Mouse (Mus musculus) heart, embryonic 11.5 days (tissue): ENCODE measurements around the gene Zfp385a. TPM values are rescaled to one million over a fixed set of nuclear protein-coding genes. Genes with fewer than 3 reads are reported as not detected.
"Not testable (repeated sequence)": the region's sequence is repeated elsewhere in the genome, so short reads cannot be mapped to it uniquely, and the experiment has no call there.

Experiments used
- ATAC-seq: fragments of 200-750 bp; cut with Nextera tagmentation; replicated peaks from 2 replicates; pipeline ENCODE4 v1.8.0; 2017; ENCODE audit warnings: moderate library complexity; ENCODE audit not compliant: insufficient number of reproducible peaks, low FRiP score, low TSS enrichment
- H3K27ac ChIP-seq: fragments of 300-500 bp; sonication (generic); 2 replicates; pipeline ENCODE4 v1.5.1; 2014; ENCODE audit warnings: mild to moderate bottlenecking, low read depth, low read length
- H3K27me3 ChIP-seq: fragments of 300-500 bp; sonication (generic); 2 replicates; pipeline ENCODE4 v1.6.1; 2014; ENCODE audit warnings: mild to moderate bottlenecking, low read length, mixed read lengths; ENCODE audit not compliant: control insufficient read depth, insufficient read depth
- H3K36me3 ChIP-seq: fragments of 300-500 bp; sonication (generic); 2 replicates; pipeline ENCODE4 v1.6.1; 2014; ENCODE audit warnings: mild to moderate bottlenecking, low read length, moderate library complexity, mixed read lengths; ENCODE audit not compliant: control insufficient read depth, insufficient read depth
- H3K4me1 ChIP-seq: fragments of 300-500 bp; sonication (generic); 2 replicates; pipeline ENCODE4 v1.6.1; 2014; ENCODE audit warnings: low read length; ENCODE audit not compliant: control insufficient read depth, insufficient read depth
- H3K4me2 ChIP-seq: fragments of 300-500 bp; sonication (generic); 2 replicates; pipeline ENCODE4 v1.6.1; 2014; ENCODE audit warnings: mild to moderate bottlenecking, moderate library complexity
- H3K4me3 ChIP-seq: fragments of 300-500 bp; sonication (generic); 2 replicates; pipeline ENCODE4 v1.5.1; 2014; ENCODE audit warnings: low read depth, low read length
- H3K9ac ChIP-seq: fragments of 300-500 bp; sonication (generic); 2 replicates; pipeline ENCODE4 v1.6.1; 2014; ENCODE audit warnings: mild to moderate bottlenecking, low read depth, low read length, moderate library complexity
- H3K9me3 ChIP-seq: fragments of 300-500 bp; sonication (generic); replicated peaks from 2 replicates; pipeline ENCODE4 v1.6.1; 2016; ENCODE audit warnings: low read length; ENCODE audit not compliant: control insufficient read depth
- WGBS: fragments of 180-500 bp; shearing (Covaris S2); extraction: QIAGEN DNeasy Blood & Tissue Kit; methylation state at CpG from one replicate; pipeline ENCODE4 v1.1.7; 2014; ENCODE audit not compliant: insufficient replicate concordance; 5-methylcytosine and 5-hydroxymethylcytosine counted together
- microRNA counts: library from miRNA; unstranded; fragments of <30 nt; microRNA quantifications from one replicate; lab custom pipeline; 2015
- microRNA-seq: library from miRNA; unstranded; fragments of <30 nt; microRNA quantifications from one replicate; pipeline ENCODE4, GENCODE M21; 2016; ENCODE audit warnings: borderline number of aligned reads
- polyA plus RNA-seq: library from polyadenylated mRNA; unstranded; fragments of >200 nt; fragmentation: Nextera tagmentation; extraction: Ambion mirVana; gene quantifications from 2 replicates; pipeline ENCODE4 v1.2.1, GENCODE M21; 2014

The Zfp385a gene
- polyA plus RNA-seq, 1 experiment from 2014 or later: 11.6 TPM

DNA sequence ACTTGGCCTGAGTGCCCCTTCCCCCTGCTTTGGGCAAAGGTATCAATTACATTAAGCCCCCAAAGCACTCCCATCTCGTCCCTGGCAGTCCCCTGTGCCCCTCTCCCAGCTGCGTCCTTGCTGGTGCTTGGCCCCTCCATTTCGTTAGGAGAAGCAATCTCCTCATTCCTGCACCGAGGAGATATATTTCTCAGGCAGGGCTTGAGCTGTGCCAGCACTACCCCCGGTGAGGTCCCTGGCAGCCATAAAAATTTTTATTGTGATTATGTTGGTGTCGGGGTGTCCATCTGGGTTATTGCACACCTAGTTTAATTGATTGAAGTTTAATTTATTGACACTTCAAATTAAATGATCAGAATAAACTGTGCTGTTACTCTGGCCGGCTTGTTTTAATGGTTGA is 61.9 kb downstream of the Zfp385a start:
- ATAC-seq: no peak
- Histone ChIP-seq H3K4me3 (no peak overlapping the region), H3K4me1 (peaks cover 6% of the 10 kb centered on the region), H3K27me3 (no peaks in the 10 kb centered on the region), H3K36me3 (no peaks in the 10 kb centered on the region), H3K4me2 (no peak overlapping the region), H3K9ac (no peak overlapping the region), H3K9me3 (no peaks in the 10 kb centered on the region), H3K27ac (no peak overlapping the region)
- WGBS: 82% methylated on average over 7 of the region's 7 CpGs

DNA sequence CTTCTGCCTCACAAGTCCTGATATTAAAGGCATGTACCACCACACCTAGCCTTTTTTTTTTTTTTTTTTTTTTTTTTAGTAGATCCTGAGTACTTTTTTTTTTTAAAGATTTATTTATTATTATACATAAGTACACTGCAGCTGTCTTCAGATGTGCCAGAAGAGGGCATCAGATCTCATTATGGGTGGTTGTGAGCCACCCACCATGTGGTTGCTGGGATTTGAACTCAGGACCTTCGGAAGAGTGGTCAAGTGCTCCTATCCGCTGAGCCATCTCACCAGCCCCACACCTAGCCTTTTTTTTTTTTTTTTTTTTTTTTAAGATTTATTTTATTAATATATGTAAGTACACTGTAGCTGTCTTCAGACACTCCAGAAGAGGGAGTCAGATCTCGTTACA is 64.0 kb downstream of the Zfp385a start:
- not testable (repeated sequence) for H3K27ac ChIP-seq, H3K9me3 ChIP-seq, H3K36me3 ChIP-seq, H3K27me3 ChIP-seq, H3K4me2 ChIP-seq, H3K9ac ChIP-seq, ATAC-seq, H3K4me3 ChIP-seq, H3K4me1 ChIP-seq
- WGBS: 93% methylated on average over 3 of the region's 3 CpGs

DNA sequence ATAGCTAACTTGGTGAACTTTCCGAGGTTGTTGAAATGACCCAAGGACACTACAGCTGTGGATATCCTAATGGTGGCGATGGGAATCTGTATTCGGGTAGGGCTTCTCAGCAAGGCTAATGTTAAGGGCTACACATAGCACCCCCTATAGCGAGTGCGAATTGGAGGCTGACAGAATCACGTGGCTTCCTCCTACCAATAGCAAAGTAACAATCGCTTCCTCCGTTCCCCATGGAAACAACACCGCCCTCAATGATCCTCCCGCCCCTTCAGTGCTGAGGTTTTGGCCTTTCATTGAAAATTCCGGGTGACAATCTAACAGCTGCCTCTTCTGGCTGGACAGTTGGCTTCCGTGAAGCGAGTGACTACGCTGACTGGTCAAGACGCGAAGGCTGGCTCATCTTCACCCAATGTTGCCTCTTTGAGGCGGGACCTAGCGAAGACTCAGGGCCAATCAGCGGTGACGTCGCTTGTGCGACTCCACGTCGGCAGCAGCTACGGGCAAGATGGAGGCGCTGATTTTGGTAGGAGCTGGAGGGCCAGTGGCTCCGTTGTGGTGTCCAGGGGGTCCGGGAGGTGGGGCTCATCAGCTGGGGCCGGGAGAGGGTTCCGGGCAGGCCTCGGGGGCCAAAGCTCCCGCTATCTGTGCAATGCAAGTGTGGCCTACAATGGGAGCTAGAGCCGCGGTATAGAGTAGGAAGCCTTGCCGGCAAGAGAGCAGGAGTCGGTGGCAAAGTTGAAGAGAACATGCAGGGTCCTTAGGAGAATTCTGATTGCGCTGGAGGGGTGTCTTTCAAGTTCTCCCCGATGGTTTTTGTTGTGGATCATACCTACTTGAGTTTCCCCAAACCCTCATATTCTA is 67.2 kb downstream of the Zfp385a start, which contains the start of gene Copz1:
Gene Copz1, plus strand, starts transcription at position 296 of the 861 bp plus-strand sequence.
- H3K36me3 ChIP-seq: no peaks in the 10 kb centered on the region
- peak within 1 kb of the TSS; percentile 84 for H3K9ac ChIP-seq
- WGBS: under 1% methylated on average over 38 of the region's 38 CpGs
- peak within 1 kb of the TSS; percentile 36 for H3K27ac ChIP-seq
- peak within 1 kb of the TSS; percentile 76 for H3K4me3 ChIP-seq
- H3K27me3 ChIP-seq: no peaks in the 10 kb centered on the region
- H3K4me2 ChIP-seq: peak within 1 kb of the TSS; percentile 70
- peaks cover 6% of the 10 kb centered on the region for H3K4me1 ChIP-seq
- H3K9me3 ChIP-seq: no peaks in the 10 kb centered on the region
- ATAC-seq: peak; percentile 99

DNA sequence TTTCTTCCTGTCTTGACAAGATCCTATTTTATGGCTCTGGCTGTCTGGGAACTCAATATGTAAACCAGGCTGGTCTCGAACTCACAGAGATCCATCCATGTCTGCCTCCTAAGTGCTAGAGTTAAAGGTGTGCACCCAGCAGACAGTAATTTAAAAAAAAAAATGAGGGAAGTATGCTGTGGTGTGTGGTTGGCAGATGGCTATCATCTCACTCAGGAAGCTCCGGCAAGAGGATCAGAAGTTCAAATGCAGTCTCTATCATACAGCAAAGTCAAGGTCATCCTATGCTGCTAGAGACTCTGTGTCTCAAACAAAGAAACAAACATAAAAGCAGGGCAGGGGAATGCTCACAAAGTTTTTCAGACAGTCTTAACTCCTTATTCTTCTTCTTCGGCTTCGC is 71.0 kb downstream of the Zfp385a start:
- H3K4me1 ChIP-seq: peaks cover under 1% of the 10 kb centered on the region
- no peaks in the 10 kb centered on the region for H3K27me3 ChIP-seq
- H3K4me2 ChIP-seq: no peak overlapping the region
- H3K4me3 ChIP-seq: no peak overlapping the region
- H3K27ac ChIP-seq: no peak overlapping the region
- no peak overlapping the region for H3K9ac ChIP-seq
- ATAC-seq: no peak
- no peaks in the 10 kb centered on the region for H3K9me3 ChIP-seq
- WGBS: 80% methylated on average over 4 of the region's 4 CpGs
- H3K36me3 ChIP-seq: no peaks in the 10 kb centered on the region

DNA sequence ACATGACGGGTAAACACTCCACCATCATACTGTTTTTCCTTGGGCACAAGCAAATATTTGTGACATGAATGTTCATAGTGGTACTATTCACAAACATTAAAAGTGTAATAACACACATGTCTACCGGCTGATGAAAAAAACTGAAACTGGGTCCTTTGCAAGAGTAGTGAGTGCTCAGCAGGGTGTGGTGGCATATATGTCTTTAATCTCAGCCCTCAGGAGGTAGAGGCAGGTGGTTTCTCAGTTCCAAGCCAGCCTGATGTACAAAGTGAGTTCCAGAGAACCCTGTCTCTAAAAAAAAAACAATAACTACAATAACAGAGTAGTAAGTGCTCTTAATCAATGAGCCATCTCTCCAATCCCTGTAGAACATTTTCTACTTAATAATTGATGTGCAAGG is 75.1 kb downstream of the Zfp385a start:
- Histone ChIP-seq H3K4me3 (no peak overlapping the region), H3K27me3 (no peaks in the 10 kb centered on the region), H3K9ac (no peak overlapping the region), H3K9me3 (no peaks in the 10 kb centered on the region), H3K4me2 (no peak overlapping the region), H3K27ac (no peak overlapping the region), H3K36me3 (no peaks in the 10 kb centered on the region), H3K4me1 (peaks cover 5% of the 10 kb centered on the region; the same call in 1 of the 2 replicates)
- no peak for ATAC-seq
- 83% methylated on average over 2 of the region's 2 CpGs for WGBS

MicroRNA genes within 50 kb of the gene (microRNA counts, 519-probe panel; counts per million panel counts)
- 5,499 counts per million, percentile 62 among the panel's probes with 10 or more counts for microRNA mmu-miR-148b (lab: Ali Mortazavi, UCI)

Small RNAs within 50 kb of the gene (microRNA-seq; reads per million reads assigned to microRNA genes)
- 321 reads per million, percentile 75 among the genes with 10 or more reads in this experiment for gene Mir148b
- gene Mir6963: 1.2 reads per million, percentile 16 among the genes with 10 or more reads in this experiment

Other genes starting within 250 kb of the Zfp385a start
- gene Smug1, start 173.0 kb downstream of the Zfp385a start, polyA plus RNA-seq: 14.7 and 17.7 TPM in 2 replicates
- gene Cbx5, start 100.3 kb downstream of the Zfp385a start, polyA plus RNA-seq: 139 and 146 TPM in 2 replicates
- gene Hnrnpa1, start 99.7 kb downstream of the Zfp385a start, polyA plus RNA-seq: 572 and 590 TPM in 2 replicates
- 21.9 and 24.2 TPM in 2 replicates for gene Nfe2, start 81.7 kb downstream of the Zfp385a start, polyA plus RNA-seq
- gene Copz1, start 67.4 kb downstream of the Zfp385a start, polyA plus RNA-seq: 217 and 221 TPM in 2 replicates
- gene Gpr84, start 29.5 kb downstream of the Zfp385a start, polyA plus RNA-seq: 0.41 and 0.53 TPM in 2 replicates
- gene Itga5, start 26.7 kb upstream of the Zfp385a start, polyA plus RNA-seq: 66.4 and 82.7 TPM in 2 replicates
- 38.0 and 38.5 TPM in 2 replicates for gene Gtsf1, start 90.4 kb upstream of the Zfp385a start, polyA plus RNA-seq
- gene Gtsf2, start 108.4 kb upstream of the Zfp385a start, polyA plus RNA-seq: not detected in 2 replicates
- gene Nckap1l, start 113.7 kb upstream of the Zfp385a start, polyA plus RNA-seq: 0.87 and 1.9 TPM in 2 replicates
- 4.0 and 4.3 TPM in 2 replicates for gene Pde1b, start 162.9 kb upstream of the Zfp385a start, polyA plus RNA-seq
- 82.6 and 82.9 TPM in 2 replicates for gene Ppp1r1a, start 197.9 kb upstream of the Zfp385a start, polyA plus RNA-seq
- not detected in 2 replicates for gene Glycam1, start 225.0 kb upstream of the Zfp385a start, polyA plus RNA-seq